Mouse (Mus musculus) mature B cell (primary cell): ENCODE measurements around the gene Ccnl1.

Experiments used
- in situ Hi-C: fragments of 300-500 bp; cut with MboI; formaldehyde crosslinking; loops from 2 replicates; pipeline ENCODE4 v1.14.3; 2019

Gene Ccnl1

GRCm38 (mm10) chr3:65928614-65929272 lies 29.3 kb downstream of the Ccnl1 start:
- in situ Hi-C loops = no loop called here

- in situ Hi-C loops = no loop called here
These were observed 30.4 kb downstream of the Ccnl1 start for GRCm38 (mm10) chr3:65927685-65928084.

- in situ Hi-C loops = no loop called here
These were observed 30.9 kb downstream of the Ccnl1 start for GRCm38 (mm10) chr3:65927101-65927501.

- in situ Hi-C loops = no loop called here
These were observed 31.6 kb downstream of the Ccnl1 start for GRCm38 (mm10) chr3:65926426-65926825.

GRCm38 (mm10) chr3:65925058-65925740 lies 32.9 kb downstream of the Ccnl1 start:
- in situ Hi-C loops = no loop called here

GRCm38 (mm10) chr3:65922420-65922819 lies 35.6 kb downstream of the Ccnl1 start:
- in situ Hi-C loops = no loop called here

- in situ Hi-C loops = no loop called here
These were observed 36.4 kb downstream of the Ccnl1 start for GRCm38 (mm10) chr3:65921671-65922070.

- in situ Hi-C loops = no loop called here
These were observed 39.0 kb downstream of the Ccnl1 start for GRCm38 (mm10) chr3:65919016-65919415.

GRCm38 (mm10) chr3:65912928-65913327 lies 45.1 kb downstream of the Ccnl1 start:
- in situ Hi-C loops = no loop called here

GRCm38 (mm10) chr3:65912217-65912616 lies 45.8 kb downstream of the Ccnl1 start:
- in situ Hi-C loops = no loop called here

- in situ Hi-C loops = no loop called here
These were observed 46.8 kb downstream of the Ccnl1 start for GRCm38 (mm10) chr3:65911265-65911664.

GRCm38 (mm10) chr3:65909454-65909853 lies 48.6 kb downstream of the Ccnl1 start:
- in situ Hi-C loops = no loop called here

- in situ Hi-C loops = no loop called here
These were observed 50.5 kb downstream of the Ccnl1 start for GRCm38 (mm10) chr3:65907536-65907935.

- in situ Hi-C loops = no loop called here
These were observed 52.5 kb downstream of the Ccnl1 start for GRCm38 (mm10) chr3:65905281-65906169.

- in situ Hi-C loops = no loop called here
These were observed 53.3 kb downstream of the Ccnl1 start for GRCm38 (mm10) chr3:65904711-65905110.

GRCm38 (mm10) chr3:65904106-65904505 lies 53.9 kb downstream of the Ccnl1 start:
- in situ Hi-C loops = no loop called here

GRCm38 (mm10) chr3:65898598-65899278 lies 59.3 kb downstream of the Ccnl1 start:
- in situ Hi-C loops = no loop called here

- in situ Hi-C loops = no loop called here
These were observed 60.6 kb downstream of the Ccnl1 start for GRCm38 (mm10) chr3:65897233-65897993.
